Mouse (Mus musculus) layer of hippocampus, adult 9-11 months (tissue): ENCODE data around the gene Nkd1.

Experiments
- DNase-seq: peaks from one replicate; pipeline ENCODE4 v3.0.0; 2022

Gene Nkd1

DNA sequence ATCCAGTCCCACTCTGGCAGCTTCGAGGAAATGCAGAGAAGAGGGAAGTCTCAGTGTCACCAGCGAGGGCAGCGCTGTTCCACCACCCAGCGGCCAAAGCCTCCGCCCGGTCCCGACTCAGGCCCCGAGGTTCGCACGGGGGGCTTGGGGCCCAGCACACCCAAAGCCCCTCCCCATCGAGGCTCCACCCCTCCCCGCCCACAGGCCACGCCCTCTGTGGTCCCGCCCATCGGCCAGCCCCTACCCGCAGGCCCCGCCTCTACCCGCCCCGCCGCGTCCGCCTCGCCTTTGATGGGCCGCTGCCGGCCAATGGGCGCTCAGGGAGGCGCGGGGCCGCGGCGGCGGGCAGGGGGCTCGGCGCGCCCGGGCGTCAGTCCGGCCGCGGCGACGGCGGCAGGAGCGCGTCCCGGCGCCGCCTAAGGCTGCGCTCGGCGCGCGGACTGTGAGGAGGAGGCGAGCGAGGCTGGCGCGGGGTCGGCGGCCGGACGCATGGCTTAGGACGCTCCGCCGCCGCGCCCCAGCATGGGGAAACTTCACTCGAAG is at the start of gene Nkd1:
Gene Nkd1 (plus strand): TSS at position 370 of the 543 bp plus-strand sequence.
- DNase-seq, result peak; percentile 72

GRCm38 (mm10) chr8:88481290-88481689 is 39.9 kb upstream of the Nkd1 start:
- no peak for DNase-seq

- DNase-seq, result no peak
Measured at GRCm38 (mm10) chr8:88488391-88488829, 32.7 kb upstream of the Nkd1 start.

- no peak for DNase-seq
Measured at GRCm38 (mm10) chr8:88494076-88494475, 27.1 kb upstream of the Nkd1 start.

DNA sequence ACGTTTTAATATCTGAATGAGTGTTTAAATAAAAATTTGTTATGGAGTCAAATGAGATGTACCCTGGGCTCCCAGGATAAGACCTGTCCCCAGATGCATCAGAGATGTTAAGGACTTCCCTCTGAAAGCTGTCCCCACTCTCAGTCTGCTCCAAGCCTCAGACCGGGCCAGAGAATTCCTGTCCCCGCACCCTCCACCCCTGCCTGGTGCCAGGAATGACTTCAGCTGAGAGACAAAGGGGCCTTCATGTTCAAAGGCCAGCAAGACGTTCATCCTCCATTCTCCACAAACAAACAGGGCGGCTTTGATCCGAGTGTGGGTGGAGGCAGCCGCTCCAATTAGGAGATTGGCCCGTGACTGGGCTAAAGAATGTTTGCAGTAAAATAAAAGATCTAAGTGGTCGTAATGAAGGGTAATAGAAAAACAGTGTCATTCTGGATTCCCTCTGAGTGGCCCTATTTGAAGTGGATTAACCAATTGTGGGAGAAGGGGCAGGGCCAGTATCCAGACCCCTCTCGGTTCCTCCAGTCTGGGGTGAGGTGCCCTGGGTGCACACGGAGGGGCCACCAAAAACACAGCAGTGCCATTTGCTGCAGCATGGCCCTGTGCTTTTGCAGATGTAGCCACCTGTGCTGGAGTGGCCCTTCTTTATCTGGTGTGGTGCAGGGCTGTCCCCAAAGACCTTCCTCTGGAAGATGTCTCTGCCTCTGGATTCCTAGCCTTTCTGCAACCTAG is 25.9 kb upstream of the Nkd1 start:
- peak; percentile 79 for DNase-seq

DNA sequence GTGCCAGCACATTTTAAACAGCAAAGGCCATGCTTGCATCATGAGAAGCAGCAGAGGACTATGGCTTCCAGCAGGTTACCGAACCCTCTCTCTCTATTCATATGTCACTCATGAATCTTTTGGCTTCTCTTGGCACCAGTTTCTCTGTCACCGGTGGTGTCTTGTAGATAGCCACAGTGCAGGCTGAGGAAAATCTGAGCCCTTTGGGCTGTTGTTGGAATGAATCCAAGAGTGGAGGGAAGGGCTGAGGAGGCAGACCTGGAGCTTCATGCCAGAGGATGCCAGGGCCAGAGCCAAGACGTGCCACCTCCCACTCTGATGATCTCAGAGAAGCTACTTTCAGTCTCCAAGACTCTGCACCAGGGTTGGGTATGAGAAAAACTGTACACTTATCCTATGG is 19.0 kb upstream of the Nkd1 start:
- no peak for DNase-seq

DNA sequence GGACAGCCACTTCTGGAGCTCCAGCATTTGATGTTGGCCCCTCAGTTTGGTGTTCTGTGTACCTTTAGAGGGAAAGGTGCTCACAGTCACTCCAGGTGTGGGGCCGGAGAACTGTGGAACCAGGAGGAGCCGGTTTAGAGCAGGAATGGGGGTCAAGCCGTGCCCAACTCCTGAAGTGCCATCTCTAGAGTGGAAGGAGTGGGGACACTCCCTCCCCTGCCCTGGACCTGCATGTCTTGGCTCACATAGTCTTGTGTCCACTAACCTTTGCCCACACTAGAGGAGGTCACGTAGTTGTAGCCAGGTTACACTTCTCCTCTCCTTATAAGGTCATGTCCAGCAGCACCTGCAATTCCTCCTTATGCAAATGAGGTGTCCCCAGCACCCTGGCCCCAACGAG is 14.2 kb upstream of the Nkd1 start:
- no peak for DNase-seq

- no peak for DNase-seq
Measured at GRCm38 (mm10) chr8:88511061-88511460, 10.1 kb upstream of the Nkd1 start.

GRCm38 (mm10) chr8:88512094-88512794 is 8.9 kb upstream of the Nkd1 start:
- peak; percentile 26 for DNase-seq

- DNase-seq, result no peak
Measured at GRCm38 (mm10) chr8:88518047-88518446, 3.1 kb upstream of the Nkd1 start.

DNA sequence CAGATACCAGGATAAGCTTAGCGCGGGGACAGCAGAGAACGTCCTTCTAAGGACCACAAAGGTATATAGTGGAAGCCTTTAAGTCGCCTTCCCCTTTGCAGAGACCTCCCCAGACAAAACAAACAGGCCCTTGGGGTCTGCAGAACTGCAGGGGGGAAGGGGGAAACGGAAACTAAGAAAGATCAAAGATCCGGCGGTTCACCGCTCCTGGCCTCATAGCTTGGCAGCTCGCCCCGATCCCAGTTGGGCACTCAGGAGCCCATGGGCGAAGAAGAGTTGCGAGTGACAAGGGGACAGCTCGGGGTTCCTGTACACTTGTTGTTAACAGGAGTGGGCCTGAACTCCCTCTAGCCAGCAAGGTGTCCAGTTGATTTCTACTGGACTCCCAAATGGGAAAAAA is 773 bp upstream of the Nkd1 start:
- DNase-seq, result no peak

GRCm38 (mm10) chr8:88521541-88522414 is 624 bp downstream of the Nkd1 start:
- DNase-seq, result no peak

DNA sequence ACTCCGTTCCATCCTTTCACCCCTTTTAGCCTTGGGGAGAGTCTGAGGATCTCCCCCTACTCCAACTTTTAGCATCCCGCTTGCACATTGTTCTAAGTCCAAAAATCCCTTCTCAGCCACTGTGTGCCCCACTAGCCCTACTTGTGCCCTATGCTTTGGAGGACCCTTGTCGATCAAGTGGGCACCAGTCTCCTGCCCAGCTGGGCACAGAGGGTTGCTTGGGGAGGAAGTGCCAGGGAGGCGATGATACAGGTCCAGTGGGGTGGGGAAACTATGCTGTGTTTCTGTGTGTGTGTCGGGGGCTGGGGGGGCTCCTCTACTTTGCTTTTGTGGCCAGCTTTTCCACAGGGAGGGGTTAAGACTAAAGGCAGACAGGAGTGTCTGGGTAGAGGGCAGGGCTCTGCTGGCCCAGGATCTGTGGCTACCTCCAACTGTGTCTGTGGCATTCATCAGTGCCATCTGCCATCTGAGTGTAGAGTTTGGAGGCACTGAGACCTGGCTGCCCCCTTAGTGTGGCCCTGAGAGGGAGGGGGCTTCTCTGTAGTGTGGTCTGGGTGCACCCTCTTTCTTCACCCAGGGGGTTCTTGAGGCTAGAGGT is 1.4 kb downstream of the Nkd1 start:
- no peak for DNase-seq

DNA sequence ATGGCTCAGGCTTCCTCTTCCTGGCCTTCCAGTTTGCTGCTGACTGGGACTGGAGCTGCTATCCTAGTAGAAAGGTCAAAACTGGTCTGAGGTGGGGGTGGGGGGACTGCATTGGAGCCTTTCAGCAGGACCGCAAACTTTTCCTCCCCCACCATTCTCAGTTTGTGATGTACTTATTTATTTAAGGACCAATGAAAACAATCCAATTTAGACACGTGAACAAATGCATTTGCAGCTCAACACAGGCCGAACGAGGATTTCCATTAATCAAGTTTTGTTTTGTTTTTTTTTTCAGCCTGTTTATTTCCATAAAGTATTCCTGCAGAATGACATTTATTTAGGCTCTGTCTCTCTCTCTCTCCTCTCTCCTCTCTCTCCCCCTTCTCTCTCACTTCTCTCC is 2.5 kb downstream of the Nkd1 start:
- no peak for DNase-seq

- DNase-seq, result no peak
Measured at GRCm38 (mm10) chr8:88524132-88524531, 3.0 kb downstream of the Nkd1 start.

DNA sequence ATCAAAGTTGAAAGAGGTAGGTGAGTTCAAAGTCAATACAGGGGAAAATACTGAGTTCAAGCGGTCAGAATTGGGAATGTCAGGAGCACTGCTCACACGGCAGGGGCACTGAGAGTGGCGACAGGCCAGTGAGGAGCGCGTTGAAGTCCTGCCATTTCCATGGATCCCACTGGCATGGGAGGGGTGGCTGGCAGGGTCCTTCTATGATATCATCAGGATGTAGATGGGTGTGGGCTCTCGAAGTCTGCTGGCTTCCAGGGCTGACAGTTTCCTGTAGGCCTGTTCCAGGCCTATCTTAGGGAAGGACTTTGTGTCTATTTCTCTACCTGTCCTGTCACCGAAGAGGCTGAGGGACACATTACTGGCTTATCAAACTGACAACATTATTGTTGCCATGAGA is 3.7 kb downstream of the Nkd1 start:
- no peak for DNase-seq

DNA sequence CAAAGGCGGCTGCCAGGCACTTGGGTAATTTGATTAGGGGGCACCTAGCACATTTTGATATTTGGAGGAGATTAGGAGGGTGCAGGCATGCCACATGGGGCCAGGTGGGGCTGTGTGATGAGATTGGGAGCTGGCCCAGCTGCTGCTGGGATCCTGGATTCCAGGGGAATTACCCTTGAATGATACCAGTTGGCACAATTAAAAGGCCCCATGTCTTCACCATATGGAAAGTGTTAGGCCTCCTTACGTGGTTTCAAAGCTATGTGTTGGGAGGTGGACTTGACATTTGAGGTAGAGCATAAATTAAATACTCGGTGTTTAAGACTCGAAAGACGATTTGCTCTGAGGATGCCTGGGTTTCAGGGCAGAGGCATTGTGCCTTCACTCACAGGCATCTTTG is 5.1 kb downstream of the Nkd1 start:
- DNase-seq, result no peak

DNA sequence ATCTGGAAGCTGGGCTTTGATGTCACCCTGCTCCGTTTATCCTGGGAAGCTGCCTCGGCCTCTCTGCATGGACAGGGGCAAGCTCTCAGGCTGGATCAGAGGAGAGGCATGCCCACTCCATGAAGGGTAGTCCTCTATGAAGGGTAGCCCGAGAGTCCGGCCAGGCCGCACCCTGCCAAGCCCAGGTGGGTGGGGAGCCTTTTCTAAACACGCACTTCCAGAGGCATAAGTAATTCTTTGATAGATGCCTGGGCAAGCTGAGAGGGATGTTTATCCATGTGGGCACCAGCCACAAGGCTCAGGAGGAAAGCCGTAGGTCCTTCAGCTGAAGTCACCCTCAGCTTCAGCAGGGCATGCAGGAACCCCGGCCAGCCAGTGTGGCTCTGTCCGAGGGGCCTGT is 7.0 kb downstream of the Nkd1 start:
- no peak for DNase-seq

DNA sequence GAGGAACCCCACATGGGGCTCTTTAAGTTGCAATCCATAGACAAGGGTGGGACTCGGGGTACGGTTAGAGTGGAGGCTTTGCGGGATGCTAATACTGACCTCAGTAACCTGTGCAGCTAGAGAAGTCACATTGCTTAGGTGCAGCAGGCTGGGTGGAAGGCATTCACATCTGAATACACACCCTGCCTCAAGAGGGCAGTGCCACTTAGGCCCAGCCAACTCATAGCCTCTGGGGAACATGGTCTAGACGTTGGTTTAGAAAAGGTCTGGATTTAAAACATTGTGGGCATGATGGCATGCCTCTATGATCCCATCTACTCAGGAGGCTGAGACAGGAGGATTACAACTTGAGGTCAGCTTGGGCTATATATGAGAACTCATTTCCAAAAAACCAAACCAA is 8.6 kb downstream of the Nkd1 start:
- DNase-seq, result no peak

DNA sequence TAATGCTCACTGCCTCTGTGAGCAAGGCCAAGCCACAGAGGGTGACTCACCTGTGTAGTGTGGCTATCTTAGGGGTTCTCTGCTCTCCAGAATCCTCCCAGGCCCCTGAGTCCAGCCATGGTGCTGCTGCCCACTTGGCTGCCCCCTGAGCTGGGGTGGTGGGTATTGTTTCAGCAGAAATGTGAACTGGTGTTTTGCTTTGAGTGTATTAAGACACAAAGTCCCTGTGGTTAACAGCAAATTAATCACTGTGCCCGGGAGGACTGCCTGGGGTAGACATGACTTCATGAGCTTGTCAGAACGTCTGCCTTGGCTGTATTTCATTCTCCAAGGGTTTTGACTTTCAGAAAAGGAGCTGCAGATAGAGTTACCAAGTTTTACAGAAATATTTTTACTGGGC is 15.9 kb downstream of the Nkd1 start:
- no peak for DNase-seq

- DNase-seq, result no peak
Measured at GRCm38 (mm10) chr8:88537998-88538975, 17.1 kb downstream of the Nkd1 start.

DNA sequence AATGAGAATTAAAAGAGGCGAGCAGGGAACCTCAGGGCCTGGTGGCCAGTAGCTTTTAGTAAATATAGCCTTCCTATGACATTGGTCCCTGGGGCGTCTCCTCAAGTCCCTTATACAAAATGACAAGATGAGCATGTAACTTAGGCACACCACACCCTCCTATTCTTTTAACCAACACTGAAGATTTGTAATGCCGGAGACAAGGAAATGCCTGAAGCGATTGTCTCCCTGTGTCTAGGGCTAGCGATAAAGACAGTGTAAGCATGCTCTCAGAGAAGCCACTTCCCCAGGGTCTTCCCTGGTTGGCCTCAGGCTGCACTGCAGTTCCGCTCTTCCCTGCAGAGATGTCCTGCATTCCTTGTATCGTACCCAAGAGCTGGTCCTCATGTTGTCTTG is 17.8 kb downstream of the Nkd1 start:
- DNase-seq, result no peak
